ENCODE assay signal across 8 mouse cellular contexts in the genomic region with DNA sequence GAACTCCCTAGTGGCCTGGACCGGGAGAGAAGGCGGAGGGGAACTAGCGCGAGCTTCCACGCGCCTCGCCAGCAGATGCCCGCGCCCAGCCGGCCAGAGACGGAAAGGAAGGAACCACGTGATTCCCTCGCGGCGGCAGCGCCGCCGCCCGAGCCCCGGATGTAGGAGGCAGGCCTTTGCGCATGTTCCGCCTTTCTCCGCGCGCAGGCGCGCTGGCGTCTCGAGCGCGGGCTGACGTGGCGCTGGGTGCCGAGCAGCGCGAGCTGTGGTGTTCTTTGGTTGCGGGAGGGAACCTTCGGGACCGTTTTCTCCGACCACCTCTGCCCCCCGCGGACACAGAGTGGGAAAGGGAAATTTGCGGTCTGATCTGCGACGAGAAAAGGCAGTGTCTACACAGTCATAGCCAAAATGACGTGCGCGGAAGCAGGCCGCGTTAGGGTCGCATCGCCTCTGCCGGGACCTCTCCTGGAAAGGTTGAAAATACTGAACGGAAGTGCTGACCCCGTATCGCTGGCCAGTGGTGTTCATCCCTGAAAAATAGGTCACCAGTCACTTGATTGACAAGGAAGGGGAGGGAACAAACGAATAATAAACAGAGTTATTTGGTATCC. TPM values are rescaled to one million over a fixed set of nuclear protein-coding genes. Genes with fewer than 3 reads are reported as not detected.
DNase-seq lines count a peak whose midpoint lies in the region; ATAC-seq lines count a peak whose summit lies in the region.

TSS of gene Eif3a (minus strand) at position 108 of the 611 bp plus-strand sequence.

- no peaks in the 10 kb centered on the region for H3K27me3 ChIP-seq in megakaryocyte, embryonic 14.5 days (replicated peaks)

- H3K4me3 ChIP-seq in megakaryocyte, embryonic 14.5 days (replicated peaks) = peak within 1 kb of the TSS; percentile 95

- no peaks in the 10 kb centered on the region for H3K9me3 ChIP-seq in megakaryocyte, embryonic 14.5 days

- H3K4me1 ChIP-seq in megakaryocyte, embryonic 14.5 days = peaks cover 33% of the 10 kb centered on the region

- peaks cover 3% of the 10 kb centered on the region for H3K36me3 ChIP-seq in megakaryocyte, embryonic 14.5 days (replicated peaks; ENCODE audit: low read length)

- DNase-seq in ZHBTc4 (ENCODE audit: low read depth, low spot score) = peak; percentile 98
- peak; percentile 85 to 92 for DNase-seq in gastrocnemius, adult 8-10 months (ENCODE audit: low spot score in 2 of 2)
- peak; percentile 84 for DNase-seq in hindlimb bud, embryonic 11.5 days (ENCODE audit: extremely low spot score, low read depth, low spot score)
- peak; percentile 88 to 90 for DNase-seq in left cerebral cortex, adult 8-10 months (ENCODE audit: low spot score in 2 of 2)
- peak; percentile 96 to 98 for DNase-seq in right cerebral cortex, postnatal 10 days (ENCODE audit: low spot score in 2 of 2)
- peak; percentile 92 for DNase-seq in urinary bladder, postnatal 25 days (ENCODE audit: low spot score)

- peak; percentile 75 for ATAC-seq in common myeloid progenitor, adult 5-6 weeks (replicated peaks; ENCODE audit: low read depth, poor library complexity, severe bottlenecking)

RNA-seq across cellular contexts. Expression of gene Eif3a, which starts in this region (rescaled TPM):
- 459 and 477 TPM in 2 replicates for total RNA-seq in common myeloid progenitor, adult 5-6 weeks (2017)
- 10 to 100 TPM; 73.2 to 97.8 (median 91.5) TPM for total RNA-seq in gastrocnemius, adult 8-10 months (2022)
- total RNA-seq in left cerebral cortex, adult 8-10 months (2022) = 10 to 100 TPM; 88.6 to 98.3 (median 90.6) TPM
- polyA plus RNA-seq in megakaryocyte, embryonic 14.5 days (2012; ENCODE audit: insufficient read depth, low replicate concordance) = 5.7 and 38.4 TPM in 2 replicates

Comparison
In these comparisons a context has a peak if more than half of its experiments do, and no peak if none do; other contexts are left out.
1. Peak in every context shown above with its lines: DNase-seq, ATAC-seq and H3K4me3 ChIP-seq.